Mouse (Mus musculus) CH12.LX (cell line): ENCODE data around the gene Pum1. TPM values are rescaled to one million over a fixed set of nuclear protein-coding genes. Genes with fewer than 3 reads are reported as not detected.

Source experiments
- DNase-seq: peaks from one replicate; pipeline ENCODE4 v3.0.0-alpha.2; 2013; ENCODE audit errors: extremely low read depth
- H3K27ac ChIP-seq: 2 replicates; pipeline ENCODE4 v1.5.1; 2012; ENCODE audit warnings: low read depth, mild to moderate bottlenecking, control low read depth, moderate library complexity; ENCODE audit not compliant: insufficient read depth
- H3K27me3 ChIP-seq: replicated peaks from 2 replicates; pipeline ENCODE3; 2012; ENCODE audit warnings: inconsistent platforms
- H3K36me3 ChIP-seq, 2 experiments: replicated peaks in 1 of 2; 2 replicates each; pipeline versions ENCODE3 to v1.6.1; 2012; ENCODE audit warnings: inconsistent platforms in 1 of 2, low read length in 1 of 2, mild to moderate bottlenecking in 1 of 2, mixed read lengths in 1 of 2, moderate library complexity in 1 of 2; ENCODE audit not compliant: control insufficient read depth in 1 of 2, insufficient read depth in 1 of 2
- H3K4me1 ChIP-seq, 2 experiments: 2 replicates each; pipeline ENCODE4 v1.6.1; 2012; ENCODE audit warnings: inconsistent platforms in 1 of 2, moderate library complexity in 1 of 2; ENCODE audit not compliant: insufficient read depth in 2 of 2, control insufficient read depth in 1 of 2
- H3K4me2 ChIP-seq: 2 replicates; pipeline ENCODE4 v1.6.1; 2012; ENCODE audit warnings: low read depth, mild to moderate bottlenecking, control low read depth; ENCODE audit not compliant: poor library complexity, insufficient read depth, severe bottlenecking
- H3K4me3 ChIP-seq, 3 experiments: fragments of 150-350 bp in 1 of 3; sonication (generic) in 1 of 3; replicated peaks in 1 of 3; 2 replicates each; pipeline versions ENCODE3 to v1.5.1; 2011 to 2012; ENCODE audit warnings: low read depth in 2 of 3, low read length in 2 of 3, mild to moderate bottlenecking in 2 of 3, moderate library complexity in 2 of 3, control low read depth in 1 of 3, improper control_type of control experiment in 1 of 3, inconsistent platforms in 1 of 3, mixed read lengths in 1 of 3; ENCODE audit not compliant: poor library complexity in 1 of 3
- H3K79me2 ChIP-seq: replicated peaks from 2 replicates; pipeline ENCODE4 v1.6.1; 2012; ENCODE audit warnings: mild to moderate bottlenecking, moderate library complexity; ENCODE audit not compliant: control insufficient read depth, poor library complexity, insufficient read depth, severe bottlenecking; ENCODE audit errors: extremely low read depth
- H3K9ac ChIP-seq: 2 replicates; pipeline ENCODE4 v1.6.1; 2012; ENCODE audit warnings: low read depth, mild to moderate bottlenecking, control low read depth, moderate library complexity; ENCODE audit not compliant: insufficient read depth
- H3K9me3 ChIP-seq: replicated peaks from 2 replicates; pipeline ENCODE3; 2012; ENCODE audit warnings: low read length, inconsistent platforms, mixed read lengths
- BHLHE40 ChIP-seq: IDR thresholded peaks from 2 replicates; pipeline ENCODE4 v1.6.1; 2011; ENCODE audit warnings: mild to moderate bottlenecking, low read depth, low read length, improper control_type of control experiment
- CHD1 ChIP-seq: IDR thresholded peaks from 2 replicates; pipeline ENCODE4 v1.6.1; 2012; ENCODE audit warnings: low read depth, low read length, improper control_type of control experiment, inconsistent platforms
- CHD2 ChIP-seq: IDR thresholded peaks from 2 replicates; pipeline ENCODE4 v1.6.1; 2011; ENCODE audit warnings: low read length, improper control_type of control experiment
- CTCF ChIP-seq, 2 experiments: IDR thresholded peaks in 1 of 2; conservative IDR thresholded peaks in 1 of 2; 2 replicates each; pipeline ENCODE4 v1.5.1; 2011 to 2012; ENCODE audit warnings: low read depth in 2 of 2, low read length in 2 of 2, improper control_type of control experiment in 1 of 2, inconsistent platforms in 1 of 2, mild to moderate bottlenecking in 1 of 2, moderate library complexity in 1 of 2
- E2F4 ChIP-seq: IDR thresholded peaks from 2 replicates; pipeline ENCODE4 v1.6.1; 2011; ENCODE audit warnings: low read depth, low read length, improper control_type of control experiment; ENCODE audit not compliant: insufficient replicate concordance
- ELF1 ChIP-seq: IDR thresholded peaks from 2 replicates; pipeline ENCODE4 v1.6.1; 2014; ENCODE audit warnings: low read depth, mild to moderate bottlenecking, inconsistent platforms, low read length, improper control_type of control experiment
- HCFC1 ChIP-seq: IDR thresholded peaks from 2 replicates; pipeline ENCODE4 v1.6.1; 2012; ENCODE audit warnings: low read depth, mild to moderate bottlenecking, inconsistent platforms, low read length, improper control_type of control experiment
- IRF4 ChIP-seq: IDR thresholded peaks from 2 replicates; pipeline ENCODE4 v1.6.1; 2014; ENCODE audit warnings: low read depth, mild to moderate bottlenecking, inconsistent platforms, low read length, improper control_type of control experiment
- JUN ChIP-seq: IDR thresholded peaks from 2 replicates; pipeline ENCODE4 v1.6.1; 2011; ENCODE audit warnings: low read depth, mild to moderate bottlenecking, low read length, improper control_type of control experiment, moderate library complexity; ENCODE audit not compliant: insufficient read depth
- KAT2A ChIP-seq: IDR thresholded peaks from 2 replicates; pipeline ENCODE4 v1.6.1; 2012; ENCODE audit warnings: low read length, improper control_type of control experiment, inconsistent platforms; ENCODE audit not compliant: insufficient replicate concordance
- MAFK ChIP-seq: IDR thresholded peaks from 2 replicates; pipeline ENCODE4 v1.6.1; 2011; ENCODE audit warnings: low read length, improper control_type of control experiment; ENCODE audit not compliant: insufficient replicate concordance
- MAX ChIP-seq: IDR thresholded peaks from 2 replicates; pipeline ENCODE4 v1.6.1; 2011; ENCODE audit warnings: low read length, improper control_type of control experiment
- MXI1 ChIP-seq: IDR thresholded peaks from 2 replicates; pipeline ENCODE4 v1.6.1; 2011; ENCODE audit warnings: mild to moderate bottlenecking, low read depth, low read length, improper control_type of control experiment
- MYC ChIP-seq: IDR thresholded peaks from 2 replicates; pipeline ENCODE4 v1.6.1; 2011; ENCODE audit warnings: low read depth, mild to moderate bottlenecking, improper control_type of control experiment, low read length
- NELFE ChIP-seq: IDR thresholded peaks from 2 replicates; pipeline ENCODE4 v1.6.1; 2011; ENCODE audit warnings: low read depth, low read length, improper control_type of control experiment
- RAD21 ChIP-seq: IDR thresholded peaks from 2 replicates; pipeline ENCODE4 v1.6.1; 2011; ENCODE audit warnings: low read depth, mild to moderate bottlenecking, low read length, improper control_type of control experiment, moderate library complexity
- SIN3A ChIP-seq: IDR thresholded peaks from 2 replicates; pipeline ENCODE4 v1.6.1; 2012; ENCODE audit warnings: low read length, improper control_type of control experiment, inconsistent platforms
- TBP ChIP-seq: conservative IDR thresholded peaks from 2 replicates; pipeline ENCODE4 v1.6.1; 2011; ENCODE audit warnings: low read depth, low read length, improper control_type of control experiment
- USF1 ChIP-seq: IDR thresholded peaks from 2 replicates; pipeline ENCODE4 v1.6.1; 2014; ENCODE audit warnings: low read depth, mild to moderate bottlenecking, inconsistent platforms, low read length, improper control_type of control experiment
- USF2 ChIP-seq: conservative IDR thresholded peaks from 2 replicates; pipeline ENCODE4 v1.6.1; 2011; ENCODE audit warnings: low read depth, low read length, improper control_type of control experiment
- ZC3H11A ChIP-seq: IDR thresholded peaks from 2 replicates; pipeline ENCODE4 v1.6.1; 2012; ENCODE audit warnings: low read depth, mild to moderate bottlenecking, inconsistent platforms, low read length, improper control_type of control experiment
- ZNF384 ChIP-seq: IDR thresholded peaks from 2 replicates; pipeline ENCODE4 v1.6.1; 2012; ENCODE audit warnings: low read depth, low read length, improper control_type of control experiment, inconsistent platforms
- dilution Hi-C: fragments of 300-500 bp; cut with MboI; formaldehyde crosslinking; loops from 2 replicates; pipeline ENCODE4 v1.14.3; 2020; ENCODE audit warnings: low sequenced_read_pairs; ENCODE audit not compliant: extremely low pct_unique_long_range_greater_than_20kb, extremely low pct_ligation_motif_present
- in situ Hi-C: fragments of 300-500 bp; cut with MboI; formaldehyde crosslinking; loops from 3 replicates; pipeline ENCODE4 v1.14.3; 2019; ENCODE audit warnings: low sequenced_read_pairs, low pct_ligation_motif_present, low pct_unique_long_range_greater_than_20kb, mixed read lengths
- polyA plus RNA-seq: library from polyadenylated mRNA; unstranded; fragments of >175 nt; gene quantifications from 2 replicates; pipeline ENCODE4 v1.2.1, GENCODE M21; 2012; ENCODE audit warnings: low read depth; ENCODE audit not compliant: insufficient read length
- total RNA-seq, 2 experiments: library from RNA; depleted of rRNA; stranded (reverse); fragments of 300-350 nt in 1 of 2; fragments of >200 nt in 1 of 2; gene quantifications; 2 replicates each; pipeline ENCODE4 v1.2.3; 2012 to 2014

Gene Pum1
- total and polyA plus RNA-seq, 3 experiments, result 17.1 to 41.0 (median 38.0) TPM

GRCm38 (mm10) chr4:130751966-130752365 lies 88.8 kb downstream of the Pum1 start:
- dilution Hi-C loops, result no loop called here
- peaks cover 30% of the 10 kb centered on the region for H3K79me2 ChIP-seq

GRCm38 (mm10) chr4:130752591-130752990 lies 89.5 kb downstream of the Pum1 start:
- no peak for DNase-seq
- peaks cover 9 to 24% of the 10 kb centered on the region in 2 experiments for H3K4me1 ChIP-seq
- in situ Hi-C loops (no loop called here), dilution Hi-C loops (no loop called here)
- no peak overlapping the region for H3K4me3 ChIP-seq
- H3K79me2 ChIP-seq, result peaks cover 30% of the 10 kb centered on the region
- TF ChIP-seq ZC3H11A (no peak), JUN (no peak), NELFE (no peak), USF2 (no peak), MAFK (no peak), MYC (no peak), IRF4 (no peak), ELF1 (no peak), KAT2A (no peak), CHD2 (no peak)
- H3K27ac ChIP-seq, result no peak overlapping the region
- no peaks in the 10 kb centered on the region for H3K9me3 ChIP-seq
- H3K4me2 ChIP-seq, result no peak overlapping the region
- H3K9ac ChIP-seq, result no peak overlapping the region
- peaks cover 70 to 92% of the 10 kb centered on the region in 2 experiments for H3K36me3 ChIP-seq
- H3K27me3 ChIP-seq, result no peaks in the 10 kb centered on the region

More at GRCm38 (mm10) chr4:130751966-130752365, 88.8 kb downstream of the Pum1 start:
- Histone ChIP-seq H3K9ac (no peak overlapping the region), H3K9me3 (no peaks in the 10 kb centered on the region), H3K27ac (no peak overlapping the region), H3K4me1 (peaks cover 15 to 31% of the 10 kb centered on the region in 2 experiments), H3K4me3 (no peak overlapping the region), H3K4me2 (no peak overlapping the region), H3K27me3 (no peaks in the 10 kb centered on the region), H3K36me3 (peaks cover 71 to 93% of the 10 kb centered on the region in 2 experiments)
- in situ Hi-C loops, result no loop called here
- TF ChIP-seq TBP, result no peak
- no peak for TF ChIP-seq SIN3A
- TF ChIP-seq BHLHE40, result no peak
- TF ChIP-seq ZNF384, result no peak
- no peak for TF ChIP-seq ELF1
- no peak for TF ChIP-seq MXI1
- no peak for TF ChIP-seq RAD21
- no peak for TF ChIP-seq CTCF (conservative IDR thresholded peaks at IDR 0.05 in 1 of 2, IDR thresholded peaks at IDR 0.05 in 1 of 2; ENCODE audit: low read depth in 2 of 2, low read length in 2 of 2)
- TF ChIP-seq NELFE, result no peak
- TF ChIP-seq E2F4, result no peak
- TF ChIP-seq USF1, result no peak
- TF ChIP-seq MYC, result no peak
- TF ChIP-seq MAX, result no peak
- TF ChIP-seq CHD1, result no peak
- TF ChIP-seq IRF4, result no peak
- TF ChIP-seq USF2, result no peak
- TF ChIP-seq HCFC1, result no peak
- no peak for DNase-seq
